Mouse (Mus musculus) liver, embryonic 13.5 days (tissue): ENCODE data around the gene Cyb5r2. TPM values are rescaled to one million over a fixed set of nuclear protein-coding genes. Genes with fewer than 3 reads are reported as not detected.

Experiments
- ATAC-seq: fragments of 200-750 bp; cut with Nextera tagmentation; 2 replicates; pipeline ENCODE4 v1.8.0; 2017; ENCODE audit warnings: low read depth, mild to moderate bottlenecking, moderate number of reproducible peaks, moderate library complexity
- DNase-seq: peaks from one replicate; pipeline ENCODE4 v3.0.0; 2022
- H3K27ac ChIP-seq: fragments of 300-500 bp; sonication (generic); 2 replicates; pipeline ENCODE4 v1.5.1; 2015; ENCODE audit warnings: moderate library complexity, mild to moderate bottlenecking, inconsistent platforms
- H3K27me3 ChIP-seq: fragments of 300-500 bp; sonication (generic); 2 replicates; pipeline ENCODE4 v1.6.1; 2015; ENCODE audit warnings: mild to moderate bottlenecking, inconsistent platforms
- H3K36me3 ChIP-seq: fragments of 300-500 bp; sonication (generic); 2 replicates; pipeline ENCODE4 v1.6.1; 2015; ENCODE audit warnings: mild to moderate bottlenecking, inconsistent platforms
- H3K4me1 ChIP-seq: fragments of 300-500 bp; sonication (generic); replicated peaks from 2 replicates; pipeline ENCODE4 v1.6.1; 2015; ENCODE audit warnings: inconsistent platforms
- H3K4me2 ChIP-seq: fragments of 300-500 bp; sonication (generic); 2 replicates; pipeline ENCODE4 v1.6.1; 2015; ENCODE audit warnings: inconsistent platforms, mild to moderate bottlenecking, moderate library complexity
- H3K4me3 ChIP-seq: fragments of 300-500 bp; sonication (generic); replicated peaks from 2 replicates; pipeline ENCODE4 v1.5.1; 2015; ENCODE audit warnings: mild to moderate bottlenecking, inconsistent platforms
- H3K9ac ChIP-seq: fragments of 300-500 bp; sonication (generic); 2 replicates; pipeline ENCODE4 v1.6.1; 2015; ENCODE audit warnings: mild to moderate bottlenecking, inconsistent platforms
- H3K9me3 ChIP-seq: fragments of 300-500 bp; sonication (generic); replicated peaks from 2 replicates; pipeline ENCODE4 v1.6.1; 2016; ENCODE audit warnings: inconsistent platforms
- WGBS: fragments of 180-500 bp; shearing (Covaris S2); methylation state at CpG from one replicate; pipeline ENCODE4 v1.1.7; 2015; ENCODE audit not compliant: insufficient replicate concordance; 5-methylcytosine and 5-hydroxymethylcytosine counted together
- polyA plus RNA-seq: library from polyadenylated mRNA; unstranded; fragments of >200 nt; fragmentation: Nextera tagmentation; extraction: Ambion mirVana; gene quantifications from 2 replicates; pipeline ENCODE4 v1.2.1, GENCODE M21; 2015

The Cyb5r2 gene
- 0.03 and 0.09 TPM in 2 replicates for polyA plus RNA-seq

DNA sequence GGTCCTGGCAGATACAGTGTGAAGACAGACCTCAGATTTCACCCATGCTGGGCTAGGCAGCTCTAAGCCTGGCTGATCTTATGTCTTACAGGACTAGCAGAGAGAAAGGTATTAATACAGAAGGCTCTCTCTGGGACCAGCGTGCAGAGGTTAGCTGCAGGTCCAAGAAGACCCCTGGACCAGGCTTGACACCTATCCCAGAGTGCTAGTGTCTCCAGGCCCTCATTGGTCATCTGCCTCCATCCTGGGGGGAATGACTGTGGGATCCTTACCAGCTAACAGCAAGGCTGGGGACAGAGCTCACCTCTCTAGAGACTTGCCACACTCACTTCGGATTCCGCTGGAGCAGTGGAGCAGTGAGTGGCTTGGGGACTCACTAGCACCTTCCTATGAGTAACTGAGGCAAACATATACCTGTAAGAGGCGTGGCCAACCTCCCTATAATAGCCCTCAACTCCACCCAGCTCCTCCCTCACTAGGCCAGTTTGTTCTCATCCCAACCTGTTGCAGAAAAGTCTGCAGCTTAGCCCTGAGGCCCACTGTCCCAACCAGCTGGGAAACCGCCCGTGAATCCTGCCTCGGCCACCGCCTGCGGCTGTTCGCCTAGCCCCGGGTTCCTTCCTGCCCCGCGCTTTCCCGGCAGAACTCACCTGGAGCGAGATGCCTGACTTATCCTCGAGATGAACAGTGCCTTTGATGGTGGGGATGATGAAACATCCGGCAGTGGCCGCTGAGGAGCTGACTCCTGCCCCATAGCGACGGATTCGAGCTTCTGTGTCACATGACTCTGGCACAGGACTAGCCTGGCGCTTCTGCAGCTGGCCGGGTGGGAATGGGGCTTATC lies at the start of gene Cyb5r2:
TSS of gene Cyb5r2 (minus strand) at position 725 of the 844 bp plus-strand sequence.
- no peak for DNase-seq
- Histone ChIP-seq H3K27me3 (0 out of 2 replicates have a peak, but pooled peaks cover 4% of the 10 kb centered on the region), H3K9me3 (no peaks in the 10 kb centered on the region), H3K9ac (no peak within 1 kb of the TSS), H3K4me1 (no peaks in the 10 kb centered on the region), H3K36me3 (no peaks in the 10 kb centered on the region), H3K4me2 (0 out of 2 replicates have a peak within 1 kb of the TSS, but pooled peaks have one; percentile 14), H3K4me3 (no peak within 1 kb of the TSS), H3K27ac (no peak within 1 kb of the TSS)
- WGBS: 12% methylated on average over 23 of the region's 23 CpGs
- ATAC-seq: 0 out of 2 replicates have a peak, but pooled peaks have one; percentile 34

DNA sequence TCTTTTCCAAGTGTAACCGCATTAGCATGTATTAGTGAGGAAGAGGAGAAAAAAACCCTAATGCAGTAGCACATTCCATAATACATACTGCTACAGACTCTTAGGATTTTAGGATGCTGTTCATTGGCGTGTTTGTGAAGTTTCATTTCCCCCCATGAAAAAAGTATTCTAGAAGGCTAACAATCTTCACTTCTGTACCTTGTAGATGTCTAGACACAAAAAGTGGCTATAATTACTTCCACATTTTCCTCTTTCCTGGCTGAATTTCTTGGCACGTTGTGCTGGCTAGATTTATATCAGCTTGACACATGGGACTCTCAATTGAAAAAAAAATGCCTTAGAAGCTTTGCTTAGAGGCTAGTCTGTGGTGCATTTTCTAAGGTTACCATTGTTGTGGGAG lies 44.3 kb upstream of the Cyb5r2 start:
- Histone ChIP-seq H3K27ac (no peak overlapping the region), H3K4me1 (no peaks in the 10 kb centered on the region), H3K27me3 (no peaks in the 10 kb centered on the region), H3K4me3 (no peak overlapping the region), H3K4me2 (no peak overlapping the region), H3K9me3 (no peaks in the 10 kb centered on the region), H3K9ac (no peak overlapping the region), H3K36me3 (no peaks in the 10 kb centered on the region)
- ATAC-seq (no peak), DNase-seq (no peak)
- WGBS: 42% methylated on average over 3 of the region's 3 CpGs

DNA sequence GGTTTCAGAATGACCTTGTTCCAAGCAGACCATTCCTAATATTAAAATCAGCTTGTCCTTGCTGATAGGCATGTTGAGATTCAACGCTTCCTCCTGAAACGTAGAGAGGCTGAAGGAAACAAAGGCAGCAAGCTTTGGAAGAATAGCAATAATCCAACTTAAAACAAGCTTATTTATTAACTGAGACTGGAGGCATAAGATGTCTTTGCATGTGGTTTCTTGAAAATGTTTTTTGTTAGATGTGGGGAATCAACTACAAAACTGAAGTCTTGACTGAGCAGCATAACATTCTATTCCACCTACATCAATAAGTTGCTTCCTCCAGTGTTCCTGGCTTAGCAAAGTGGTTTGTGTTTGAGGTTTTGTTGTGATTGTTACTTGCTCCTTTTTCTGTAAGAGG lies 43.3 kb upstream of the Cyb5r2 start, which contains the start of gene Ovch2:
TSS of gene Ovch2 (minus strand) at position 101 of the 400 bp plus-strand sequence.
- ATAC-seq: no peak

DNA sequence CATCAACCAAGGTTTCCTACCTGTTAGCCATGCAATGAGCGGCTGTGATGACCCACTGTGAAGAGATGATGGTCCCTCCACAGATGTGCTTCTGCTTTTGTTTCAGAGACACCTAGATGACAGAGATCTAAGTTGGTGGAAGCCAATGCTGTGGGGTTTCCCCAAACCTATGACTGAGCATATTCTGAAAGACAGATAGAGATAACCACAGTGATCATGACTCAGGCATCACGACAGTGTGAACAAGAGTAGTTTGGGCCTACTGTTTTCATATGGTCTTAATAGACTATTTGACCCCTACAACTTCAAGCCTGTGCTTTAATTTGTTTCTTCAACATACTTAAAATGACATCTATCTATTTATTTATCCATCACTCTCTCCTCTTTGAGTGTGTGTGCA lies 38.7 kb upstream of the Cyb5r2 start:
- WGBS: 49% methylated on average over 2 of the region's 2 CpGs
- Histone ChIP-seq H3K27ac (no peak overlapping the region), H3K9me3 (no peaks in the 10 kb centered on the region), H3K4me1 (no peaks in the 10 kb centered on the region), H3K4me3 (no peak overlapping the region), H3K4me2 (no peak overlapping the region), H3K27me3 (no peaks in the 10 kb centered on the region), H3K9ac (no peak overlapping the region), H3K36me3 (no peaks in the 10 kb centered on the region)
- DNase-seq (no peak), ATAC-seq (no peak)

More for the DNA sequence above, 43.3 kb upstream of the Cyb5r2 start, which contains the start of gene Ovch2:
- H3K4me2 ChIP-seq: no peak within 1 kb of the TSS
- no peak within 1 kb of the TSS for H3K9ac ChIP-seq
- H3K27me3 ChIP-seq: no peaks in the 10 kb centered on the region
- no peaks in the 10 kb centered on the region for H3K9me3 ChIP-seq
- no peaks in the 10 kb centered on the region for H3K36me3 ChIP-seq
- no peak within 1 kb of the TSS for H3K4me3 ChIP-seq
- 70% methylated on average over 2 of the region's 2 CpGs for WGBS
- H3K27ac ChIP-seq: no peak within 1 kb of the TSS
- H3K4me1 ChIP-seq: no peaks in the 10 kb centered on the region
- DNase-seq: no peak

DNA sequence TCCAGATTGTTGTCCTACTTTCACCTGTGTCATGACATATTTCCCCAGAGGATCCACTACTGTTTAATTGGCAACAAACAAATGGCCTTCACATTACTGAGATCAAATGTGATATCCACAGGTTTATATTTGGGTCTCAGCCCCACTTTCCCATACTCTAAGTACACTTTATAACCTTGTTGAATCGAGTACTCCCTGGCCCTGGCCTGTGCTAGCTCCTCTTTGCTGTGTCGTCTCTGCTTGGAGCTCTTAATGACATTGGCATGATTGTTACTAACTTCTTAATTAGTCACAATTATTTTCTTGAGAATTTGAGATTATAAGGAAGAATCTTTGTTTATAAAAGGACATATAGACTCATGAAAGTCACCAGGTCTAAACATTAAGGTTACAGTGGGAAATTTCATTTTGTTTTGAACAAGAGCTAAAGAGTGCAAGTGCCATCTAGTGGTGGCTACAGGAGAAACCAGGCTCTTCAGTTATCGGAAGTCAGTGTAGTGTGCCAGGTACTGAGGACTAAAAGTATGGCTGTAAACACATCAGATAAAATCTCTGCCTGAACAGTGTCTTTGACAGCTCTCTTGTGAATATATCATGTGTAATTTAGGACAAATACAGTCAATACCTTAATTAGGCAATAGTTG lies 30.3 kb upstream of the Cyb5r2 start:
- H3K4me1 ChIP-seq: no peaks in the 10 kb centered on the region
- H3K4me3 ChIP-seq: no peak overlapping the region
- no peak for DNase-seq
- H3K27me3 ChIP-seq: no peaks in the 10 kb centered on the region
- WGBS: 43% methylated on average over 3 of the region's 3 CpGs
- no peak for ATAC-seq
- no peak overlapping the region for H3K4me2 ChIP-seq
- H3K36me3 ChIP-seq: no peaks in the 10 kb centered on the region
- H3K27ac ChIP-seq: no peak overlapping the region
- H3K9me3 ChIP-seq: no peaks in the 10 kb centered on the region
- no peak overlapping the region for H3K9ac ChIP-seq

DNA sequence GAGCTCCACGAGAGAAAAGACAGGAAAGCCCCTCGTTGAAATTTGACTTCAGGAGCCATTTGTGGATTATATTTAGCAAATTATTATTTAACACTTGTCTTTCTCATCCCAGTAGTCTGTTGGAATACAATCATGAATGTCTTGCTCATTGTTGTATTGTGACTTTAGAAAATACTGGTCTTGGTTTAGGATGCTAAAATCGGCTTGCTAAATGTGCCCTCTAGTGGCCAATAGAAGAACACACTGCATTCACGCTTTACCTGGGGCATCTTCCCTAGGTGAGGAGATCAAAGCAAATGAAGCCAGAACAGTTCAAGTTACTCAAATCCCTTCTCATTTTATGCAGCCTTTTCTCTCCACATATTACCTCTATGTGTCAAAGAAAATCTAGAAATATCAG lies 21.8 kb upstream of the Cyb5r2 start:
- ATAC-seq (no peak), DNase-seq (no peak)
- no peaks in the 10 kb centered on the region for H3K4me1 ChIP-seq
- no peak overlapping the region for H3K9ac ChIP-seq
- H3K4me2 ChIP-seq: no peak overlapping the region
- H3K4me3 ChIP-seq: no peak overlapping the region
- H3K36me3 ChIP-seq: no peaks in the 10 kb centered on the region
- H3K27me3 ChIP-seq: no peaks in the 10 kb centered on the region
- WGBS: 29% methylated on average over 4 of the region's 4 CpGs
- no peak overlapping the region for H3K27ac ChIP-seq
- no peaks in the 10 kb centered on the region for H3K9me3 ChIP-seq

DNA sequence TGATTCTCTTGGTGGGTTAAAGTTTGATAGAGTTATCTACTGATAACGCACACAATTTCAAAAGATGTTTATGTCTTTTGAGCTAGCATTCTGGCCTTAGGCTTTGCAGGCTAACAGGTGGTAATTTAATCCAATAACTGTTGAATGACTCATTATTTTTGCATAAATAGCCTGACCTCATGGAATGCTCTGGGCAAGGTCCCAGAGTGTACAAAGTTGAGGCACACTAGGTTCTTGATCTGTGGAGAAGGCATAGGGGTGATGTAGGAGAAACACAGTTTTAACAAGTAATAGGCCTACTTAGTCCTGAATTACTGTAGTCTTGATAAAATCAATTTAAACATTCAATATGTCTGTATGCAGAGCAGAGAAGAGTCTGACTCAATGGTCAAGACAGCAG lies 20.4 kb upstream of the Cyb5r2 start:
- H3K27ac ChIP-seq: no peak overlapping the region
- ATAC-seq (no peak), DNase-seq (no peak)
- no peak overlapping the region for H3K4me2 ChIP-seq
- no peak overlapping the region for H3K9ac ChIP-seq
- H3K9me3 ChIP-seq: no peaks in the 10 kb centered on the region
- no peaks in the 10 kb centered on the region for H3K4me1 ChIP-seq
- H3K4me3 ChIP-seq: no peak overlapping the region
- 36% methylated on average over 1 of the region's 1 CpGs for WGBS
- H3K27me3 ChIP-seq: no peaks in the 10 kb centered on the region
- H3K36me3 ChIP-seq: no peaks in the 10 kb centered on the region

DNA sequence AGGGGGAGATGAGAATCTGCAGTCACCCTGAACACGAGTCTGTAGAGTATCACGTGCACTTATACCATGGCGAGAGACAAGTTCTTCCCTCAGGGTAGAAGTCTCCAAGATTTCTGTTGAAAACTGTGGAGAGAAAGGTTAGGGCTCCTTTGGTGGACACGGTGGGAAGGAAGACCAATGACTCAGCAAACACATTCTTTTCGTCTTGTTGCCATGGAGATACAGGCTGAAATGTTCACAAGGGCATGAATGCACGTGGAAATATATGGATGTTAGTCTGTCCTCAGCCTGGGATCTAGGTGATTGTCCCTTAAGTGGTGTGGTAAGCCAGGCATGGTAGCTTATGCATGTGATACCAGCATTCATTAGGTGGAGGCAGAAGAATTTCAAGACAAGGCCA lies 13.0 kb upstream of the Cyb5r2 start:
- no peaks in the 10 kb centered on the region for H3K9me3 ChIP-seq
- H3K27me3 ChIP-seq: no peaks in the 10 kb centered on the region
- no peaks in the 10 kb centered on the region for H3K36me3 ChIP-seq
- no peaks in the 10 kb centered on the region for H3K4me1 ChIP-seq
- no peak overlapping the region for H3K9ac ChIP-seq
- H3K4me3 ChIP-seq: no peak overlapping the region
- H3K27ac ChIP-seq: no peak overlapping the region
- WGBS: 52% methylated on average over 6 of the region's 6 CpGs
- DNase-seq: no peak
- no peak for ATAC-seq
- H3K4me2 ChIP-seq: no peak overlapping the region

DNA sequence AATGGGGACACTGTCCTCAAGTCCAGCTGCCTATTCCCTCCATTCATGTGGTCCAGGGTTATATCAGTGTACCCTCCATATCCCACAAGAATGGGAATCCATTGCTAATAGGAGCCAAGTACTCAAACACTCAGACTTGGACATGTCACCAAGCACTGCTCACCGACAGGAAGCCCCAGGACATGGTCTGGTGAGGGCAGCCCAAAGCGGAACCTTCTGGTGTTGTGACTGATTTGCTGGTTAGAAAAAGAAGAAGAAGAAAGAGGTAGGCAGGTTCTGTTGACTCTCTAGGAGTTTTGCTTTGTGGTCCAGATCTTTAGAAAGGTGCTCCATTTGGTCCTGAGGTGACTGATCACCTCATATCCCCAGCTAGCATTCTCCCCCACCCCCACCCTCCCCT lies 1.1 kb downstream of the Cyb5r2 start:
- Histone ChIP-seq H3K9ac (no peak overlapping the region), H3K9me3 (no peaks in the 10 kb centered on the region), H3K27me3 (0 out of 2 replicates have a peak, but pooled peaks cover 4% of the 10 kb centered on the region), H3K27ac (no peak overlapping the region), H3K36me3 (no peaks in the 10 kb centered on the region), H3K4me2 (no peak overlapping the region), H3K4me3 (no peak overlapping the region), H3K4me1 (no peaks in the 10 kb centered on the region)
- 52% methylated on average over 2 of the region's 2 CpGs for WGBS
- DNase-seq: no peak
- ATAC-seq: no peak

DNA sequence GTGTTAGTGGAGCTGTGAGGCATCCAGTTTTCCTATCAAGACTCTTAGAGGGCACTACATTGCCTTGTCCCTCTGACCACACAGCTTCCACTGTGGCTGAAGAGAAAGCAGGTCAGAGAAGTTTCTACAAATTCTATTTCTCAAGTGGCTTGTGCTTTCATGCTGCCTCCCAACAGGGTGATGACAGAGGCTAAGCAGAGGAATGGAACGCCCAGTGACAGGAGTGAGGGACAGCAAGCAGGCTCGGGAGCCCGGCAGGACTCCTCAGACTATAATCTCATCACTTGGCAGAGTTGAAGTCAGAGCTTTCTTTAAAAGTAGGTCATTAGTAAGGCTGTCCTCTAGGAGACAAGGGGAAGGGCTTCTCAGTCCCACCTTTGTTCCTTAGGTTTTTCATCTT lies 1.9 kb downstream of the Cyb5r2 start:
- Histone ChIP-seq H3K4me3 (no peak overlapping the region), H3K9ac (no peak overlapping the region), H3K9me3 (no peaks in the 10 kb centered on the region), H3K4me2 (no peak overlapping the region), H3K27me3 (0 out of 2 replicates have a peak, but pooled peaks cover 4% of the 10 kb centered on the region), H3K36me3 (no peaks in the 10 kb centered on the region), H3K4me1 (no peaks in the 10 kb centered on the region), H3K27ac (no peak overlapping the region)
- 35% methylated on average over 3 of the region's 3 CpGs for WGBS
- DNase-seq: no peak
- ATAC-seq: no peak

DNA sequence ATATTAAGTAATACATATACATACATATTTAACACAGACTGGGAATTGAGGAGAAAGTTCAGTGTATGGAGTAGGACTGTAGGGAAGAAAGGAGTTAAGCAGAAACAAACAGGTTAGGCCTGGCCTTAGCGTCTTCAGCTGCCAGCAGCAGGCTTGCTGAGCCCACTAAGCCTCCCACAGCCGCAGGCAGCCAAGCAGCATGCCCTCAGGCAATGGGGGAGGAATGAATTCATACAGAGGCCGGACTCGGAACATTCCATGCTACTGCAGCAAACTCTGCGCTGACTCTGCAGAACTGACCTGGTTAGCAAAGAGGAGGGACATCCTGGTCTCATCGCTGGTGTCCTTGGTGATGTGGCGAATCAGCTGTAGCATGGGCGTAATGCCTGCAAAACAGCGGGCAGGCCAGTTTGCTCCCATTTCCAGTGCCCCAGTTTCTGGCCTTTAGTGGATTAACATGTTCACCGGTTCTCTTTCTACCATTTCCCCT lies 5.8 kb downstream of the Cyb5r2 start:
- 75% methylated on average over 10 of the region's 10 CpGs for WGBS
- Histone ChIP-seq H3K27ac (no peak overlapping the region), H3K27me3 (no peaks in the 10 kb centered on the region), H3K36me3 (no peaks in the 10 kb centered on the region), H3K9ac (no peak overlapping the region), H3K4me1 (no peaks in the 10 kb centered on the region), H3K4me2 (no peak overlapping the region), H3K9me3 (no peaks in the 10 kb centered on the region), H3K4me3 (no peak overlapping the region)
- DNase-seq (no peak), ATAC-seq (no peak)
